Mouse (Mus musculus) left cerebral cortex, adult 9 months (tissue): ENCODE results near the gene Prickle2.

ENCODE experiments used
- DNase-seq, 2 experiments: peaks; one replicate each; pipeline ENCODE4 v3.0.0; 2022; ENCODE audit warnings: low spot score in 2 of 2

Prickle2 gene

GRCm38 (mm10) chr6:92383196-92383782 is 322.7 kb downstream of the Prickle2 start:
- DNase-seq = peak; percentile 49 to 62

GRCm38 (mm10) chr6:92381085-92381484 is 324.9 kb downstream of the Prickle2 start:
- DNase-seq = no peak

- DNase-seq = no peak
Observed at GRCm38 (mm10) chr6:92374826-92375225, 331.1 kb downstream of the Prickle2 start.

- DNase-seq = no peak
Observed at GRCm38 (mm10) chr6:92370896-92371295, 335.1 kb downstream of the Prickle2 start.

- no peak for DNase-seq
Observed at GRCm38 (mm10) chr6:92347278-92348028, 358.5 kb downstream of the Prickle2 start.

GRCm38 (mm10) chr6:92346729-92347128 is 359.2 kb downstream of the Prickle2 start:
- no peak for DNase-seq

- DNase-seq = peak; percentile 27 to 43
Observed at GRCm38 (mm10) chr6:92345151-92345550, 360.8 kb downstream of the Prickle2 start.

GRCm38 (mm10) chr6:92344588-92344987 is 361.4 kb downstream of the Prickle2 start:
- peak in 1 of 2 experiments; percentile 24 for DNase-seq
